Mouse (Mus musculus) adrenal gland, postnatal 36 days (tissue): ENCODE results near the gene Vmn2r30. TPM values are rescaled to one million over a fixed set of nuclear protein-coding genes. Genes with fewer than 3 reads are reported as not detected.
"Not testable (repeated sequence)": the region's sequence is repeated elsewhere in the genome, so short reads cannot be mapped to it uniquely, and the experiment has no call there.

Source experiments
- DNase-seq, 2 experiments: peaks; one replicate each; pipeline ENCODE4 v3.0.0; 2021; ENCODE audit warnings: mixed read lengths in 1 of 2
- long read RNA-seq, 2 experiments: library from polyadenylated mRNA; stranded (forward); transcript quantifications; one replicate each; pipeline ENCODE4 v2.0.0; 2021; ENCODE audit warnings: borderline sequencing depth in 2 of 2
- microRNA-seq: library from miRNA; unstranded; fragments of <30 nt; microRNA quantifications from one replicate; pipeline ENCODE4 v1.2.0, GENCODE M21; 2021
- total RNA-seq, 2 experiments: library from RNA; stranded (reverse); gene quantifications; 2 replicates each; pipeline ENCODE4 v1.2.3; 2021

Gene Vmn2r30
- total RNA-seq, result under 1 TPM; 0.20 to 0.36 TPM
- long read RNA-seq, experiment 1, result 0 reads
- long read RNA-seq, experiment 2, result 0 reads

DNA sequence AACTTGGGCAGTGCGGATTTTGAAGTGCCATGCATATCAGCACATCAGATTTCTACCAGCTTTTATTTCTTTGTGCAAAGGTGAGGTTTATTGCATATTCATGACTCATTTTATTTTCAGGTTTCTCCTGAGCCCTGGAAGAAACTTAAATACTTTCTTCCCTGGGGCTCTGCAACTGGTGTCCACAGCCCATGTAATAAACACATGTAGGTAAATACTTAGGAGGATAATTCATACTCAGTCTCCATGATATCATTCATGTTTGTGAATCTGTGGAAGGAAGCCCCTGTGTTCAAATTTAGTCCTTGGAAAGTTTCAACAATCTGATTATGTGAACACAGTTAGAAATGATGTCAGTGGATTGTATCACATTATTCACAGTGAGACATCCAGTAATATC lies at the start of gene Vmn2r30:
Gene Vmn2r30 (minus strand): TSS at position 101 of the 400 bp plus-strand sequence.
- DNase-seq, result not testable (repeated sequence)

DNA sequence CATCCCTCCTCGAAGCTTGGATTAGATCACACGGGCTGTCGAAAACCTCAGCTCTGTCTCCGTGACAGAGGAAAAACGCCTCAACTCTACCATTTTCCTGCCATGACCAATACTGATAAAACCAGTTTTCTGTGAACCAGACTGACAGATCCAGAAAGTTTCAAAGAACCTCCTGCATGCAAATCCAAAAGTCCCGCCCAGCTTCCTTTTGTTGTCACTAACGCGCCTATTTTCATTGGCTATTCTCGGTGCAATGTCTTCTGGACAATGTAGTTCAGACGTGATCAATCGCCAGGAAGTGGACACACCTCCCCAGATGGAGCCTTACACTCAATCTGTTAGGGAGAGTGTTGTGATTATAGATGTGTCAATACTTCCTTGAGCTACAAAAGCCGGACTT lies 37.0 kb upstream of the Vmn2r30 start, which contains the start of gene Gm45783:
Gene Gm45783 (minus strand): TSS at position 143 of the 400 bp plus-strand sequence.
- DNase-seq, result peak; percentile 19 to 27

DNA sequence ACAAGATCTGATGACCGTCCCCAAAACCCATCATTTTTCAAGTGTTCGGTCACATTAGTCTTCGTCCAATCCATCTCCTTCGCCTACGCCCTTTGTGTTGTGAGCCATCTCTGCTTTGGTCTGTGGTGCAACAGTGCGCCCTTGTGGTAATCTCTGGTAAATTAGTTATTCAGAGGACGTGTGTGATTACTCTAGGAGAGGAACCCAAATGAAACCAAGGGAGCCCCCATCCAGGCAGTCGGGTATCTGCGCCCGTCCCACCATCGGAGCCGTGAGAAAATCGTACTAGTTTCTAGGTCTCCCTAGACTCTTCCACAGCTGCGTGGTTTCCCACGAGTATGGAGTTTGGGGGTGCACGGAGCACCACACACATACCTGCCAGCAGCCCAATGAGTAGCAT lies 41.8 kb downstream of the Vmn2r30 start:
- DNase-seq, result peak; percentile 50 to 60

DNA sequence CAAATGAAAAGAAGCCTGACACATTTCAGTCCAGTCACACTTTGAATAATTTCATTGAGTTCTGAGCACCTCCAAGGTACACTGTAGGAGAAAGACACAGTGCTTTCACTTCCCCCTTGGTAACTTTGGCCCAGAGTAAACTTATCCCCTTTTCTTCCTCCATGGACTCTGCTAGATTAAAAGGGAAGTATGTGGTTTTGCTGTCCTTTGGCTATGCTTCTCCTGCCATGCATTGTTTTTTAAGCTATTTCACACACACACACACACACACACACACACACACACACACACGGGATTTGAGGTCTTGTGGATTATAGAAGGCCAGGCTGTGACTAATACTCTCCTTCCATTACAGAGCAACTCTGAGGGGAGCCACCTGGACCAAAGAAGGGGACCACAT lies 56.0 kb downstream of the Vmn2r30 start:
- no peak for DNase-seq

DNA sequence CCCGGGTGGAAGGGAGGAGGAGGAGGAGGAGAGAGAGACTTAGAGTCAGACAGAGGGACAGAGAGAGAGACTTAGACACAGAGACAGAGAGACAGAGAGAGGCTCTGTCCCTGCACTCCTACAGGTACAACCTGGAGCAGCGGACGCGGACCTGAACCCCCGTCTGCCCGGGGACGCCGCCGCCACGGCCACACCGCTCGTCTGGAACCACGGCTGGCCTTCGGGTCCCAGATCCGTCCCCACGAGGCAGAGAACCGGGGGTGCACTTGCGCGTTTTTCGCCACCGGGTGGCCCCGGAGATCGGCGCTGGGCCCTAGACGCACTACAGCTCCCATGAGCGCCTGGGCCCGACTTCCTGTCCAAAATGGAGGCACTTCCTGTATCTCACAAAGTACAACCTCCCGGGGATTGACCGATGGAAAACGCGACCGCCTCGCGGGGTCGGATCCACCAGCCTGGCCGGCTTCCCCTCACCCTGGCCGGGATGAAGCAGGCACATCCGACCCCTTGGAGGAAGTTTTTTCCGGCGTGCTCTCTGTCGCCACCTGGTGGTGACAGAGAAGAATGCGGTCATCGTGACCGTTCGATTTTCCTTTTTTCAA lies 59.3 kb downstream of the Vmn2r30 start, which contains the start of gene Gm45844:
Gene Gm45844 (minus strand): TSS at position 324 of the 602 bp plus-strand sequence.
- DNase-seq, result peak; percentile 88 to 91

DNA sequence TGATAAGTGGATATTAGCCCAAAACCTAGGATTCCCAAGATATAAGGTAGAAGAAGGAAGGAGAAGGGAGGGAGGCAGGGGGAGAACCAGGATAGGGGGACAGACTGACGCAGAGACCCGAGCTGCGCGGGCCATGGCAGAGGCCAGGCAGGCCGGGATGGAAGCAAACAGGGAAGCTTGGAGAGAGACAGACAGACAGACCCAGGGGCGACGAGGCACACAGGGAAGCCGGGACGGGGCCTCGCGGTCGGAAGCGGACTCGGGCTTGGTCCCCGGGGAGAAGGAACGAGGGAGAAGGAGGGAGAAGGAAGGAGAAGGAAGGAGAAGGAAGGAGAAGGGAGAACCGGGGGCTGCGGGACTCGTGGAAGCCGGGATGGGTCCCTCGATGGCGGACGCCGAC lies 59.9 kb downstream of the Vmn2r30 start:
- peak; percentile 15 to 45 for DNase-seq

Small RNAs within 50 kb of the gene (microRNA-seq; reads per million reads assigned to microRNA genes)
- gene Mir5620, result 4.0 reads per million, percentile 11 among the genes with 10 or more reads in this experiment

Other genes with a start within 250 kb of the Vmn2r30 start
- gene Zfp954, start 216.1 kb downstream of the Vmn2r30 start, total RNA-seq, result 10 to 100 TPM; 12.8 to 14.0 TPM
- gene Zfp773, start 200.9 kb downstream of the Vmn2r30 start, total RNA-seq, result under 1 TPM; 0.36 to 0.63 TPM
- 1 to 10 TPM; 1.7 to 1.8 TPM for gene Zfp418, start 166.3 kb downstream of the Vmn2r30 start, total RNA-seq
- gene Zfp772, start 127.6 kb downstream of the Vmn2r30 start, total RNA-seq, result 1 to 10 TPM; 3.9 to 4.5 TPM
- under 1 TPM; 0.26 to 0.43 TPM for gene Vmn2r29, start 90.3 kb downstream of the Vmn2r30 start, total RNA-seq
- gene Gm45844, start 59.3 kb downstream of the Vmn2r30 start, total RNA-seq, result 1 to 10 TPM; 2.6 to 4.0 TPM
- gene Clcn4, start 36.8 kb downstream of the Vmn2r30 start, total RNA-seq, result 10 to 100 TPM; 61.0 to 73.3 TPM
- gene Gm45783, start 37.0 kb upstream of the Vmn2r30 start, total RNA-seq, result 1 to 10 TPM in 1 of 2 experiments, not detected in 1; 1.8 TPM
- not detected for gene Vmn2r31, start 62.1 kb upstream of the Vmn2r30 start, total RNA-seq
- not detected for gene Vmn2r32, start 142.4 kb upstream of the Vmn2r30 start, total RNA-seq
- gene Vmn2r33, start 229.2 kb upstream of the Vmn2r30 start, total RNA-seq, result not detected